Mouse (Mus musculus) thymus, adult 2 months (tissue): ENCODE results near the gene Rapgef3. TPM values are rescaled to one million over a fixed set of nuclear protein-coding genes. Genes with fewer than 3 reads are reported as not detected.

ENCODE experiments used
- DNase-seq: peaks from one replicate; pipeline ENCODE4 v3.0.0; 2021
- H3K27ac ChIP-seq: fragments of 200-500 bp; 2 replicates; pipeline ENCODE4 v1.5.1; 2012; ENCODE audit warnings: low read length, control low read depth; ENCODE audit not compliant: control insufficient read depth, insufficient read depth
- H3K27me3 ChIP-seq: fragments of 200-500 bp; 2 replicates; pipeline ENCODE4 v1.6.1; 2012; ENCODE audit warnings: mild to moderate bottlenecking, low read length, moderate library complexity, mixed read lengths; ENCODE audit not compliant: control insufficient read depth, insufficient read depth
- H3K36me3 ChIP-seq: fragments of 200-500 bp; 2 replicates; pipeline ENCODE4 v1.6.1; 2012; ENCODE audit warnings: mild to moderate bottlenecking, low read length, moderate library complexity; ENCODE audit not compliant: control insufficient read depth, insufficient read depth
- H3K4me1 ChIP-seq: fragments of 200-500 bp; replicated peaks from 2 replicates; pipeline ENCODE4 v1.6.1; 2012; ENCODE audit warnings: low read length; ENCODE audit not compliant: control insufficient read depth, insufficient read depth
- H3K4me3 ChIP-seq: fragments of 200-500 bp; 2 replicates; pipeline ENCODE4 v1.5.1; 2012; ENCODE audit warnings: mild to moderate bottlenecking, low read length, control low read depth, moderate library complexity; ENCODE audit not compliant: control insufficient read depth, insufficient read depth
- CTCF ChIP-seq: fragments of 200-500 bp; IDR thresholded peaks from 2 replicates; pipeline ENCODE4 v1.5.1; 2012; ENCODE audit warnings: mild to moderate bottlenecking, control low read depth, low read length, moderate library complexity, borderline replicate concordance; ENCODE audit not compliant: control insufficient read depth, poor library complexity, insufficient read depth; ENCODE audit errors: extremely low read depth
- POLR2A ChIP-seq: fragments of 200-500 bp; IDR thresholded peaks from 2 replicates; pipeline ENCODE4 v1.6.1; 2012; ENCODE audit warnings: mild to moderate bottlenecking, low read length, control low read depth, moderate library complexity; ENCODE audit not compliant: control insufficient read depth, poor library complexity, insufficient read depth; ENCODE audit errors: extremely low read depth
- whole genome bisulfite sequencing: fragments of 180-500 bp; shearing (Covaris S2); methylation state at CpG from one replicate; pipeline ENCODE4 v1.1.7; 2018; 5-methylcytosine and 5-hydroxymethylcytosine counted together
- polyA plus RNA-seq: library from polyadenylated mRNA; depleted of rRNA; stranded (reverse); fragments of >200 nt; gene quantifications from 2 replicates; pipeline ENCODE4 v1.2.3, GENCODE M21; 2012

Gene Rapgef3
- polyA plus RNA-seq, 1 experiment, result 276 TPM

DNA sequence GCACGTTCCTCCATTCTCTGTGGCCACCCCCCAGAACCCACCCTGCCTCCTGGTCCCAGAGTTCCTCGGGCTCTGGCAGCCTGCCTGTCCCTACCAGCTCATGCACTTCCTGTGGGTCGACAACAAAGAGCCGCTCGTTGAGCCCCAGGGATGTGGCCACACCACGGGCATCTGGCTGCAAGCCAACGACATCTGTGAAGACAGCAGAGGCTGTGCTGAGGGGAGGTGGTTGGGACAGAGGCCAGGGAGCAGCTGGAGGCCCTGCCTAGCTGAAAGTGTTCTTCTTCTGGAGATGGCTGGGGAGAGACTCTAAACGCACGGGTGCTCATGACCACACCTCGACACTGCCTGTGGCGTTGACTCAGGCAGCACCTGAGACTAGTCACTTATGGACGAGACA is 17.1 kb downstream of the Rapgef3 start:
- Histone ChIP-seq H3K36me3 (peaks cover 10% of the 10 kb centered on the region), H3K27ac (peak overlapping the region; percentile 89), H3K4me3 (peak overlapping the region; percentile 87), H3K27me3 (no peaks in the 10 kb centered on the region), H3K4me1 (peaks cover 44% of the 10 kb centered on the region)
- DNase-seq, result peak; percentile 78
- 2% methylated on average over 12 of the region's 12 CpGs for WGBS
- peak; percentile 46; the same call in 1 of the 2 replicates for TF ChIP-seq POLR2A
- TF ChIP-seq CTCF, result peak; percentile 57; the same call in 1 of the 2 replicates

DNA sequence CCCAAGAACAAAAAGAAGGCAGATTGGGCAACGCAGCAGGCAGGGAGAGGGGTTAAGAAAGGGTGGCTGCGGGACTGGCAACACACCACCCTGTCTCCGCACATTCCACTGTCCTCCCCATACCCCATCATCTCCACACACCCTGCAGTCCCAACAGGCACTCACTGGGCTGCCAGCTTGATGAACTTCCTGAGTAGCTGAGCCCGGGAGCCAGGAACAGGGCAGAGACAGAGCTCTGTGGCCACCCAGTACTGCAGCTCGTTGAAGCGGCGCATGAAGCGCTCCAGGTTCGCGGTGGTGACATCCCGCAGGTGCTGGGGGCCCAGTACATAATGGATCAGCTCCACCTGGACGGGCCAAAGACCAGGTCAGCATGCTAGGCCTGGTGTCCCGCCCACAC is 17.9 kb downstream of the Rapgef3 start:
- H3K4me3 ChIP-seq, result peak overlapping the region; percentile 87
- H3K36me3 ChIP-seq, result peaks cover 15% of the 10 kb centered on the region
- 7% methylated on average over 13 of the region's 13 CpGs for WGBS
- no peaks in the 10 kb centered on the region for H3K27me3 ChIP-seq
- peak overlapping the region; percentile 89 for H3K27ac ChIP-seq
- no peak for DNase-seq
- H3K4me1 ChIP-seq, result peaks cover 53% of the 10 kb centered on the region
- TF ChIP-seq CTCF, result 0 out of 2 replicates have a peak, but pooled peaks have one; percentile 15
- TF ChIP-seq POLR2A, result 0 out of 2 replicates have a peak, but pooled peaks have one; percentile 22

DNA sequence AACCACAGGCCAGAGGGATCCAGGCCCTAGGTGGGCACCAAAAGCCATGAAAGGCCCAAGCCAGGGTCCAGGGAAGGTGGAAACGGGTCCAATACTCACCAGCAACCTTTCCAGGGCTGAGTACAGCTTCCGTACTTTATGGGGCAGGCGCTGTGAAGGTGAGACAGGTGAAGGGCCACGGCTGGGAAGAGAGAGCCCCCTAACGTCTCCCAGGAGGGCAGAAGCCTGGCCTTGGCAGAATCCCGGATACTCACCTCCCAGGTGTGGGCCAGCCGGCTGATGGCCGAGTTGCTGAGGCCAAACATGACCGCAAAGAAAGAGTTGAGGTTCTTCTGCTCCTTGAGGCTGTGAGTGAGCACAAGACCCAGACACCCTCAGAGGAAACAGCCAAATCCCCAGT is 18.4 kb downstream of the Rapgef3 start:
- H3K36me3 ChIP-seq, result peaks cover 15% of the 10 kb centered on the region
- peaks cover 56% of the 10 kb centered on the region for H3K4me1 ChIP-seq
- H3K4me3 ChIP-seq, result peak overlapping the region; percentile 87
- WGBS, result 34% methylated on average over 9 of the region's 9 CpGs
- no peaks in the 10 kb centered on the region for H3K27me3 ChIP-seq
- TF ChIP-seq POLR2A, result no peak
- H3K27ac ChIP-seq, result peak overlapping the region; percentile 89
- DNase-seq, result no peak

DNA sequence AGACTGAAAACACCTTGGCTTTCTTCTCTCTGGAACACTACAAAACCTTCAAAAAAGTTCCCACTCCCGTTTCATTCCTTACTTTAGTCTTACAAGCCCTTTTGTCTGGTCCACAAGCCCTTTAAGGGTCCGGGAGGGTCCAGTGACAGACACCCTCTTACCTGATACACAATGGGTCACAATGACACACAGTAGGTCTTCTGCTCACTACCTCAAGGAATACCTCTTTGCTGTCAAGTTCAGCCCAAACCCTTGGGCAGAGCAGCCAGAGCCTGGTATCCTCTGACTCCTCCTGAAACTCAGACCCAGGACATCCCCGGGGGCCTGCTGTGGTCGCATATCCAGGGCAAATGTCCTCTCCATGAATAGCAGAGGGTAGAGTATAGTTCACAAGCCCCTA is 18.8 kb downstream of the Rapgef3 start:
- Histone ChIP-seq H3K4me3 (peak overlapping the region; percentile 87), H3K4me1 (peaks cover 60% of the 10 kb centered on the region), H3K36me3 (peaks cover 15% of the 10 kb centered on the region), H3K27me3 (no peaks in the 10 kb centered on the region), H3K27ac (peak overlapping the region; percentile 89)
- WGBS, result 56% methylated on average over 4 of the region's 4 CpGs
- TF ChIP-seq CTCF, result no peak
- TF ChIP-seq POLR2A, result no peak
- DNase-seq, result no peak

DNA sequence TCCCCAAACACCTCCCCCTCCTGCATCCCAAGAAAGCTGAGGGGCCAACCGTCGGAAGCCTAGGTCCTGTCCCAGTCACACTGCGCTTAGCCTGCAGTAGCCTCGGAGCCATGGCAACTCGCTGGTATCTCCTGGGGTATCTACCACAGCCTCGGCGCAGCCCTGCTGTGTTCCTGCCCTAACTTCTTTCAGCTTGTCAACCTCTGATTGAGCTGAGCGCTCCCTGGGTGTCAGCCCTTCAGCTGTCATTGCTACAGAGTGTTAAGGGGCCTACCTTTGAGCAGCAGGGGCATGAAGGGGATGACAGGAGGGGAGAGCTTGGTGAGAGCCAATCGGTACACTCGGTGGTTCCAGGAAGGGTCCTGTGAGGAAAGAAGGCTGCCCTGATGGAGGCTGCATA is 19.5 kb downstream of the Rapgef3 start:
- peak; percentile 77 for DNase-seq
- WGBS, result 7% methylated on average over 10 of the region's 10 CpGs
- peaks cover 15% of the 10 kb centered on the region for H3K36me3 ChIP-seq
- H3K4me1 ChIP-seq, result peaks cover 67% of the 10 kb centered on the region
- H3K27ac ChIP-seq, result peak overlapping the region; percentile 89
- TF ChIP-seq POLR2A (peak; percentile 72), CTCF (no peak)
- no peaks in the 10 kb centered on the region for H3K27me3 ChIP-seq
- H3K4me3 ChIP-seq, result peak overlapping the region; percentile 87

DNA sequence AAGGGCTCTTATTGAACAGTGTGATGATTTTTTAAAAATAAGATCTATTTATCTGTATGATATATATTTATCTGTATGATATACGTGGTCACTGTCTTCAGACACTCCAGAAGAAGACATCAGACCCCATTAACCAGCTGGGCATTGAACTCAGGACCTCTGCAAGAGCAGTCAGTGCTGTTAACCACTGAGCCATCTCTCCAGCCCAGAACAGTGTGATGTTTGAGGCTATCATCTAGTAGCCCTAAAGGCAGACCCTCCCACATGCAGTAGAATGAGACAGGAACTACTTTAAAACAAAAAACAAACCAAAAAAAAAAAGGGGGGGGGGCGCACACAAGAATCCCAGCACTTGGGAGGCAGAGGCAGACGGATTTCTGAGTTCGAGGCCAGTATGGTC is 20.3 kb downstream of the Rapgef3 start:
- no peak for DNase-seq
- Histone ChIP-seq H3K4me3 (0 out of 2 replicates have a peak overlapping the region, but pooled peaks have one; percentile 87), H3K27ac (peak overlapping the region; percentile 89), H3K36me3 (peaks cover 15% of the 10 kb centered on the region), H3K27me3 (no peaks in the 10 kb centered on the region), H3K4me1 (peaks cover 75% of the 10 kb centered on the region)
- 71% methylated on average over 4 of the region's 4 CpGs for WGBS
- no peak for TF ChIP-seq POLR2A
- no peak for TF ChIP-seq CTCF

DNA sequence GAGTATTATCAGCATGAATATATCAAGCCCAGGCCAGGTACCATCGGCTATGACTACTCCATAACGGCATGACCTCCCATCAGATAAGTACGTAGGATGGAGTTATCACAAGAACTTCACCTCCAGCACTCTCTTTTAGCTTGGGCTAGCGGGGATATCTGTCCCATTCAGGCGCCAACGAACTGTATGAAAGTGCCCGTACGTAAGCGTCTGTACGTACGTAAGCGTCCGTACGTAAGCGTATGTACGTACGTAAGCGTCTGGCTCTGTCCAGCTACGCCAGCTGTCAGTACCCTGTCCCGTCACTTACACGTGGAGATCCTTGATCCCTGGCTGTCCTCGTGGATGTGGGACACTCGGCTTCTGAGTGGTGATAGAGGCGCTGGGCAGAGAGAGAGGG is 21.0 kb downstream of the Rapgef3 start:
- peaks cover 15% of the 10 kb centered on the region for H3K36me3 ChIP-seq
- no peak for TF ChIP-seq POLR2A
- TF ChIP-seq CTCF, result no peak
- 96% methylated on average over 24 of the region's 24 CpGs for WGBS
- H3K27ac ChIP-seq, result peak overlapping the region; percentile 89
- no peak for DNase-seq
- peak overlapping the region; percentile 12 for H3K4me3 ChIP-seq
- peaks cover 82% of the 10 kb centered on the region for H3K4me1 ChIP-seq
- no peaks in the 10 kb centered on the region for H3K27me3 ChIP-seq
